25 mouse cellular contexts compared by ENCODE assay signal in the genomic region with DNA sequence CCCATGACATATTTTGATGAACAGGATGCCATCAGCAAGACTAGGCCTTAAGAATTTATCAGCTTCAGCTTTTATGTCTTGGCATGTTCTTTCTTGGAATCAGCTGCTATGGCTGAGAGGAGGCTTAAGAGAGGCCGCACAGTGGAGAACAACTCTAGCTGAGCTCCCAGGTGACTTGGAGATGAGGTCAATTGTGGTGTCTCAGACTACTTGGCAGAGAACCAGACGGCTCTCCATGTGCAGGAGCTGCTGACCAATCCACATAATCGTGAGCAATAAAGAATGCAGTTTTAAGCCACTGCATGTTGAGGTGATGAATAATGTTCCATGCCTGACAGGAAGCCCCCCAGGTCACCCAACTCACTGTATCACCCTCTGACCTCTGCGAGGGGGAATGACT. TPM values are rescaled to one million over a fixed set of nuclear protein-coding genes. Genes with fewer than 3 reads are reported as not detected.
DNase-seq lines count a peak whose midpoint lies in the region; ATAC-seq and TF ChIP-seq lines count a peak whose summit lies in the region.
"Had no signal": no experiment of that assay in that cellular context is flagged by ENCODE, and none has a peak within 500 bp of the region (broad histone marks: within the 10 kb centered on the region; RNA-seq: fewer than 3 reads in every experiment).

No protein-coding gene starts in this region.

- no peak overlapping the region for H3ac ChIP-seq in myocyte (ENCODE audit: control insufficient read depth, insufficient read length)

- peak; percentile 45 for DNase-seq in embryonic facial prominence, embryonic 14.5 days (ENCODE audit: low spot score)
- no peak for DNase-seq in embryonic facial prominence, embryonic 10.5 days (ENCODE audit: low spot score)
- DNase-seq in limb, embryonic 14.5 days (ENCODE audit: low spot score), result peak; percentile 47
- DNase-seq in limb, embryonic 10.5 days (ENCODE audit: low spot score), result no peak
- DNase-seq in layer of hippocampus, postnatal 10 days (ENCODE audit: low spot score in 2 of 2), result no peak
- DNase-seq in thymus, postnatal 10 days (ENCODE audit: low spot score in 2 of 2), result no peak
- DNase-seq: adrenal gland, postnatal 14 days; cerebellum, adult 11 months; cerebellum, adult 2 months; cerebellum, adult 9-11 months; cerebellum, postnatal 25 days; embryo, embryonic 11 days; forebrain, postnatal 0 days; gastrocnemius, adult 2 months; gastrocnemius, postnatal 25 days; heart, postnatal 14 days; heart, postnatal 4 days had no signal

- TF ChIP-seq POLR2A in limb, embryonic 14.5 days (IDR thresholded peaks at IDR 0.05; ENCODE audit: borderline replicate concordance, extremely low read depth, insufficient read depth, insufficient read length), result no peak
- no peak for TF ChIP-seq POLR2A in myocyte (IDR thresholded peaks at IDR 0.05; ENCODE audit: insufficient read length, low read depth)

- no peak overlapping the region for H3K4me3 ChIP-seq in embryonic facial prominence, embryonic 14.5 days (ENCODE audit: low read depth, low read length)
- H3K4me3 ChIP-seq in embryonic facial prominence, embryonic 10.5 days, result no peak overlapping the region
- no peak overlapping the region for H3K4me3 ChIP-seq in limb, embryonic 14.5 days (replicated peaks; ENCODE audit: low read length)
- no peak overlapping the region for H3K4me3 ChIP-seq in limb, embryonic 10.5 days
- H3K4me3 ChIP-seq in myocyte, result no peak overlapping the region
- H3K4me3 ChIP-seq: embryonic facial prominence, embryonic 15.5 days; gastrocnemius, adult 2 months; heart, embryonic 13.5 days had no signal

- no peak overlapping the region for H3K27ac ChIP-seq in embryonic facial prominence, embryonic 14.5 days (replicated peaks; ENCODE audit: low read depth, low read length)
- no peak overlapping the region for H3K27ac ChIP-seq in embryonic facial prominence, embryonic 10.5 days (replicated peaks)
- no peak overlapping the region for H3K27ac ChIP-seq in limb, embryonic 14.5 days (replicated peaks; ENCODE audit: low read depth, low read length)
- H3K27ac ChIP-seq in limb, embryonic 10.5 days, result no peak overlapping the region
- H3K27ac ChIP-seq: embryonic facial prominence, embryonic 15.5 days; gastrocnemius, adult 2 months; heart, embryonic 13.5 days; hindbrain, embryonic 14.5 days; hindbrain, postnatal 0 days had no signal

- no peak overlapping the region for H3K4me2 ChIP-seq in embryonic facial prominence, embryonic 14.5 days (ENCODE audit: low read depth, low read length)
- no peak overlapping the region for H3K4me2 ChIP-seq in limb, embryonic 14.5 days (replicated peaks; ENCODE audit: low read depth, low read length, severe bottlenecking)
- H3K4me2 ChIP-seq in myocyte (ENCODE audit: low read depth), result peak overlapping the region; percentile 26
- H3K4me2 ChIP-seq: embryonic facial prominence, embryonic 15.5 days; heart, embryonic 13.5 days; hindbrain, embryonic 14.5 days had no signal

- H3K9me3 ChIP-seq in embryonic facial prominence, embryonic 14.5 days (ENCODE audit: control insufficient read depth, low read length), result no peaks in the 10 kb centered on the region
- H3K9me3 ChIP-seq in embryonic facial prominence, embryonic 10.5 days, result no peaks in the 10 kb centered on the region
- H3K9me3 ChIP-seq in limb, embryonic 14.5 days (ENCODE audit: control insufficient read depth, low read length), result no peaks in the 10 kb centered on the region
- H3K9me3 ChIP-seq in limb, embryonic 10.5 days (replicated peaks), result no peaks in the 10 kb centered on the region
- H3K9me3 ChIP-seq: embryonic facial prominence, embryonic 15.5 days; heart, embryonic 13.5 days had no signal

- no peaks in the 10 kb centered on the region for H3K79me2 ChIP-seq in myocyte (ENCODE audit: control insufficient read depth, insufficient read depth)

- no peak overlapping the region for H3K9ac ChIP-seq in embryonic facial prominence, embryonic 14.5 days (ENCODE audit: low read depth, low read length)
- no peak overlapping the region for H3K9ac ChIP-seq in limb, embryonic 14.5 days (ENCODE audit: low read depth, low read length, severe bottlenecking)
- H3K9ac ChIP-seq: embryonic facial prominence, embryonic 15.5 days; forebrain, postnatal 0 days; heart, embryonic 13.5 days; hindbrain, embryonic 14.5 days had no signal

- 0 out of 2 replicates have a peak, but pooled peaks have one; percentile 14 for ATAC-seq in embryonic facial prominence, embryonic 14.5 days (ENCODE audit: low read depth)
- ATAC-seq in limb, embryonic 14.5 days (ENCODE audit: low FRiP score, low read depth), result 0 out of 2 replicates have a peak, but pooled peaks have one; percentile 50
- peak; percentile 9; the same call in 1 of the 2 replicates for ATAC-seq in common myeloid progenitor, adult 5-6 weeks (replicated peaks; ENCODE audit: low read depth, poor library complexity, severe bottlenecking)
- ATAC-seq: forebrain, embryonic 14.5 days; forebrain, postnatal 0 days; hindbrain, postnatal 0 days; intestine, embryonic 16.5 days had no signal

- H3K4me1 ChIP-seq in embryonic facial prominence, embryonic 14.5 days (ENCODE audit: control insufficient read depth, insufficient read depth, low read length), result peaks cover 4% of the 10 kb centered on the region; the same call in 1 of the 2 replicates
- peaks cover 5% of the 10 kb centered on the region for H3K4me1 ChIP-seq in embryonic facial prominence, embryonic 10.5 days
- no peaks in the 10 kb centered on the region for H3K4me1 ChIP-seq in limb, embryonic 14.5 days (ENCODE audit: control insufficient read depth, insufficient read depth, low read length)
- peaks cover 3% of the 10 kb centered on the region; the same call in 1 of the 2 replicates for H3K4me1 ChIP-seq in limb, embryonic 10.5 days

- H3K27me3 ChIP-seq in embryonic facial prominence, embryonic 14.5 days (replicated peaks; ENCODE audit: control insufficient read depth, insufficient read depth, low read length), result no peaks in the 10 kb centered on the region
- no peaks in the 10 kb centered on the region for H3K27me3 ChIP-seq in embryonic facial prominence, embryonic 10.5 days (replicated peaks; ENCODE audit: low read depth, poor library complexity, severe bottlenecking)
- H3K27me3 ChIP-seq in limb, embryonic 14.5 days (ENCODE audit: control insufficient read depth, insufficient read depth, low read length), result no peaks in the 10 kb centered on the region
- no peaks in the 10 kb centered on the region for H3K27me3 ChIP-seq in limb, embryonic 10.5 days (ENCODE audit: low read depth, poor library complexity, severe bottlenecking)
- H3K27me3 ChIP-seq in myocyte (ENCODE audit: control insufficient read depth, insufficient read depth, insufficient read length), result no peaks in the 10 kb centered on the region
- H3K27me3 ChIP-seq: embryonic facial prominence, embryonic 15.5 days; heart, embryonic 13.5 days had no signal

- 65% methylated on average over 4 of the region's 4 CpGs for WGBS in embryonic facial prominence, embryonic 14.5 days
- 84% methylated on average over 4 of the region's 4 CpGs for WGBS in embryonic facial prominence, embryonic 10.5 days
- WGBS in limb, embryonic 14.5 days, result 70% methylated on average over 4 of the region's 4 CpGs
- whole genome bisulfite sequencing in limb, embryonic 10.5 days, result 84% methylated on average over 4 of the region's 4 CpGs

- H3K36me3 ChIP-seq in embryonic facial prominence, embryonic 14.5 days (ENCODE audit: control insufficient read depth, insufficient read depth, low read length), result no peaks in the 10 kb centered on the region
- no peaks in the 10 kb centered on the region for H3K36me3 ChIP-seq in embryonic facial prominence, embryonic 10.5 days (replicated peaks)
- no peaks in the 10 kb centered on the region for H3K36me3 ChIP-seq in limb, embryonic 14.5 days (ENCODE audit: control insufficient read depth, insufficient read depth, low read length)
- H3K36me3 ChIP-seq in limb, embryonic 10.5 days, result no peaks in the 10 kb centered on the region
- H3K36me3 ChIP-seq in myocyte (ENCODE audit: control insufficient read depth, insufficient read depth), result no peaks in the 10 kb centered on the region
- H3K36me3 ChIP-seq: embryonic facial prominence, embryonic 15.5 days; heart, embryonic 13.5 days had no signal

TF ChIP-seq in myocyte, 11 proteins besides CTCF, POLR2A, EP300 and RAD21:
- TF ChIP-seq REST (IDR thresholded peaks at IDR 0.05; ENCODE audit: insufficient read depth, insufficient read length), result no peak

RNA-seq across cellular contexts. Expression of a gene that starts 18.4 kb away (rescaled TPM):
- 97.8 and 104 TPM in 2 replicates for polyA plus RNA-seq in embryonic facial prominence, embryonic 14.5 days (2014; fragmentation: Nextera tagmentation; extraction: Ambion mirVana)
- polyA plus RNA-seq in embryonic facial prominence, embryonic 10.5 days (2016; fragmentation: Nextera tagmentation; extraction: Ambion mirVana), result 168 and 182 TPM in 2 replicates
- polyA plus RNA-seq in limb, embryonic 14.5 days (2012; rRNA removed), result 40.9 and 57.0 TPM in 2 replicates
- polyA plus RNA-seq in limb, embryonic 14.5 days (2014; fragmentation: Nextera tagmentation; extraction: Ambion mirVana), result 86.9 and 88.7 TPM in 2 replicates
- 148 and 175 TPM in 2 replicates for polyA plus RNA-seq in limb, embryonic 10.5 days (2016; fragmentation: Nextera tagmentation; extraction: Ambion mirVana)
- 292 TPM in 2 replicates for total RNA-seq in common myeloid progenitor, adult 5-6 weeks (2017)
- polyA plus RNA-seq in myocyte (2012; fragmentation: generic; extraction: Trizol), result 63.2 TPM
- 10 to 100 TPM; 70.2 to 77.2 TPM for total RNA-seq in layer of hippocampus, postnatal 10 days (2021)

Comparison
In these comparisons a context has a peak if more than half of its experiments do, and no peak if none do; other contexts are left out.
1. DNase-seq: peak in embryonic facial prominence, embryonic 14.5 days (single experiment) and limb, embryonic 14.5 days (single experiment); none in embryonic facial prominence, embryonic 10.5 days (single experiment), limb, embryonic 10.5 days (single experiment), layer of hippocampus, postnatal 10 days (0 of 2) and thymus, postnatal 10 days (0 of 2).
2. Peak in every context shown above with its lines, with median percentiles within 50 percentile points of each other: ATAC-seq.